Mouse (Mus musculus) C2C12 (cell line): ENCODE measurements at regions not wholly inside any gene's neighbourhood (a gene's known extent, or its start where the extent isn't known, plus 50 kb on each side); places are given as distances from the start of the nearest gene placed in this dataset.

ENCODE experiments used
- CTCF ChIP-seq: IDR thresholded peaks from one replicate; pipeline ENCODE4 v1.5.1; 2011; ENCODE audit not compliant: control insufficient read depth, insufficient read depth, insufficient read length
- MAX ChIP-seq: IDR thresholded peaks from one replicate; pipeline ENCODE4 v1.6.1; 2011; ENCODE audit warnings: mild to moderate bottlenecking, control low read depth
- USF1 ChIP-seq: IDR thresholded peaks from one replicate; pipeline ENCODE4 v1.6.1; 2011; ENCODE audit warnings: low read depth, mild to moderate bottlenecking, control low read depth, moderate library complexity

DNA sequence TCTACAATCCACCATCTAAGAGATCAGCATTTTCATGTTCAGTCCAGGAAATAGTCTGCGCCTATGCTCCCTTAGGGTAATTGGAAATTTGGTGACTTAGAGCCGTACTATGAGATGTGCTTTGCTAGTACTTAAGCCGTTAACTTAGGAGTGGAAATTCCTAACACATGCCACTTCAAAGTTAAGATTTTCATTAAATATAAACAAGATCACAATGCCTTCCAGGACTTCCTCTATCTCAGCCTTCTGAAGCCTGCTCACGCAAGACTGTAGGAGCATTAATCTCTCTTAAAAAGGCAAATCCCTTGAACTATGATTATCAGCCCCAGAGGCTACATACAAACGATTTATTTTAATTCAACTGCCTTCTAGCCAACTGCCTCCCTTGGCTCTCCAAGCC lies 422.4 kb upstream of the Actbl2 start:
- no peak for TF ChIP-seq CTCF
- TF ChIP-seq USF1, result no peak
- no peak for TF ChIP-seq MAX
